Mouse (Mus musculus) heart, adult 9 months (tissue): Measurements from ENCODE around the gene Plcb3.

Source experiments
- DNase-seq, 2 experiments: peaks; one replicate each; pipeline ENCODE4 v3.0.0; 2022; ENCODE audit warnings: low spot score in 2 of 2

The Plcb3 gene

GRCm38 (mm10) chr19:6903031-6903430 is 73.2 kb downstream of the Plcb3 start:
- no peak for DNase-seq
